Mouse (Mus musculus): ENCODE data around the gene Tchp.

- TF ChIP-seq GATA1 (IDR thresholded peaks at IDR 0.05; ENCODE audit: borderline replicate concordance, low read length) (no peak), FLI1 (IDR thresholded peaks at IDR 0.05; ENCODE audit: low read length) (no peak)
Measured at GRCm38 (mm10) chr5:114742572-114742971, 35.0 kb downstream of the Tchp start.

Data from megakaryocyte, embryonic 14.5 days (primary cell).